Mouse (Mus musculus): ENCODE results near the gene Stab1. TPM values are rescaled to one million over a fixed set of nuclear protein-coding genes. Genes with fewer than 3 reads are reported as not detected.

Stab1 gene
- polyA plus RNA-seq (2011; ENCODE audit: insufficient read depth, insufficient read length, low read depth, missing spikeins): 0.57 and 0.72 TPM in 2 replicates

DNA sequence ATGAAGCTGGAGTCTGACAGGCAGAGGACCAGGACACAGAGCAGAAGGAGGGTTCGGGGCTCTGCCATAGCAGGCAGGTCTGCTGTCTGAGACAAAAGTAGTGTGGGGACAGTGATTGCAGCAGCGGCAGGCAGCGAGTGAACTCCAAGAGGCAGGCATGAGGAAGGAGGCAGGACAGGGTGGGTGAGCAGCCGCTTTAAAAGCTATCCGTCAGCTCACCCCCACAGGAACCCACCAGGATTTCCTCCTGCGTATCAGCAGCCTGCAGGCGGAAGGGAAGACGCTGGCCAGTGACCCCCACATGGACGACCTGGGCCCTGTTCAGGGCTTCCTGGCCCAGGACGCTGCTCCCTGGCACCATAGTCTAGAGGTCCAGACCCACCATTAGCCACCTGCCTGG is at the start of gene Stab1:
Gene Stab1, minus strand, starts transcription at position 217 of the 400 bp plus-strand sequence.
- Histone ChIP-seq H3K4me3 (ENCODE audit: low read depth, low read length) (no peak within 1 kb of the TSS), H3K27ac (ENCODE audit: insufficient read depth, low read length) (no peak within 1 kb of the TSS), H3K9ac (ENCODE audit: low read depth, poor library complexity, severe bottlenecking) (no peak within 1 kb of the TSS)

DNA sequence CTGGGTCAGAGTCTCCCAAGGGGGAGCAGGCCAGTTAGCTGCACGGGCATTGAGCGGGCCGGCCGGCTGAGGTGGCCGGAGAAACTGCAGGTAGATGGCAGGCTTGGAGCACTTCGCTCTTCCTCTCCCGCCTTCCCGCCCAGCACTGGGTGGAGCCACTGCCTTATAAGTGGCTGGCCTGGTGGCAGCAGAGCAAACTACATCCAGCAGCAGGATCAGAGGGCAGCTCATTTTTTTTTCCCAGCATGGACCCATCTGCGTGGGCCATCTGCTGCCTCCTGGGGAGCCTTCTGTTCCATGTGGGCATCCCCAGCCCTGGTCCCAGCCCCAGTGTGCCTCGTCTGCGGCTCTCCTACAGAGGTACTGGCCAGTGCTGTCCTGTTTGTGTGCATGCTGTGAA is 49.2 kb upstream of the Stab1 start, which contains the start of gene Sema3g:
Gene Sema3g, plus strand, starts transcription at position 195 of the 400 bp plus-strand sequence.
- no peak within 1 kb of the TSS for H3K4me3 ChIP-seq (ENCODE audit: low read depth, low read length)
- TF ChIP-seq POLR2A (IDR thresholded peaks at IDR 0.05; ENCODE audit: insufficient read depth, low read length) (no peak), CTCF (IDR thresholded peaks at IDR 0.05; ENCODE audit: low read depth, low read length) (peak; percentile 48)
- H3K9me3 ChIP-seq (replicated peaks; ENCODE audit: control insufficient read depth, insufficient read depth, low read length, poor library complexity, severe bottlenecking): no peaks in the 10 kb centered on the region
- H3K9ac ChIP-seq (ENCODE audit: low read depth, poor library complexity, severe bottlenecking): no peak within 1 kb of the TSS
- H3K36me3 ChIP-seq (ENCODE audit: control insufficient read depth, insufficient read depth, low read length, poor library complexity, severe bottlenecking): no peaks in the 10 kb centered on the region
- no peaks in the 10 kb centered on the region for H3K4me1 ChIP-seq (ENCODE audit: control insufficient read depth, insufficient read depth, low read length)
- no peak within 1 kb of the TSS for H3K27ac ChIP-seq (ENCODE audit: insufficient read depth, low read length)
- H3K27me3 ChIP-seq (ENCODE audit: control insufficient read depth, insufficient read depth, low read length, poor library complexity, severe bottlenecking): no peaks in the 10 kb centered on the region

More for the DNA sequence above, at the start of gene Stab1:
- Histone ChIP-seq H3K36me3 (ENCODE audit: control insufficient read depth, insufficient read depth, low read length, poor library complexity, severe bottlenecking) (peaks cover 24% of the 10 kb centered on the region), H3K27me3 (ENCODE audit: control insufficient read depth, insufficient read depth, low read length, poor library complexity, severe bottlenecking) (no peaks in the 10 kb centered on the region), H3K4me1 (ENCODE audit: control insufficient read depth, insufficient read depth, low read length) (no peaks in the 10 kb centered on the region), H3K9me3 (replicated peaks; ENCODE audit: control insufficient read depth, insufficient read depth, low read length, poor library complexity, severe bottlenecking) (no peaks in the 10 kb centered on the region)
- TF ChIP-seq EP300 (IDR thresholded peaks at IDR 0.05; ENCODE audit: insufficient read depth, low read depth, low read length): no peak
- no peak for TF ChIP-seq POLR2A (IDR thresholded peaks at IDR 0.05; ENCODE audit: insufficient read depth, low read length)
- no peak for TF ChIP-seq CTCF (IDR thresholded peaks at IDR 0.05; ENCODE audit: low read depth, low read length)

DNA sequence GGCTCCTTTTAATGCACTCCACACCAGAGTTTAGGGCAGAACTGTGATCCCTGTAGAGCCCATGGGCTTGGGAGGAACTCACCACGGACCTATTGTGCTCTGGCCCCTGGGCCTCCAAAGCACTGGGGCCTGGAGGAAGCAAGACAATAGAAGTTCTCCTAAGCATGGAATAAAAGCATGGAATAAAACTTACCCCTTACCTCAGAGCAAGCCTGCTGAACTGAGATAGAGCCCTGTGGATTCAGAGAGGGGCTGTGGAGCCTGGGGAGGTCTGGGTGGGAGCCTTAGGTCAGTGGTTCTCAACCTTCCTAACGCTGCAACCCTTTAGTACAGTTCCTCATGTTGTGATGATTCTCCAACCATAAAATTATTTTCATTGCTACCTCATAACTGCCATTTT is 48.4 kb upstream of the Stab1 start, which contains the start of gene Nisch:
Gene Nisch, minus strand, starts transcription at position 101 of the 400 bp plus-strand sequence.
- H3K9me3 ChIP-seq (replicated peaks; ENCODE audit: control insufficient read depth, insufficient read depth, low read length, poor library complexity, severe bottlenecking): no peaks in the 10 kb centered on the region
- no peaks in the 10 kb centered on the region for H3K4me1 ChIP-seq (ENCODE audit: control insufficient read depth, insufficient read depth, low read length)
- no peak within 1 kb of the TSS for H3K4me3 ChIP-seq (ENCODE audit: low read depth, low read length)
- H3K27me3 ChIP-seq (ENCODE audit: control insufficient read depth, insufficient read depth, low read length, poor library complexity, severe bottlenecking): no peaks in the 10 kb centered on the region
- H3K9ac ChIP-seq (ENCODE audit: low read depth, poor library complexity, severe bottlenecking): no peak within 1 kb of the TSS
- no peak for TF ChIP-seq EP300 (IDR thresholded peaks at IDR 0.05; ENCODE audit: insufficient read depth, low read depth, low read length)
- TF ChIP-seq POLR2A (IDR thresholded peaks at IDR 0.05; ENCODE audit: insufficient read depth, low read length): no peak
- no peak for TF ChIP-seq CTCF (IDR thresholded peaks at IDR 0.05; ENCODE audit: low read depth, low read length)
- no peak within 1 kb of the TSS for H3K27ac ChIP-seq (ENCODE audit: insufficient read depth, low read length)
- H3K36me3 ChIP-seq (ENCODE audit: control insufficient read depth, insufficient read depth, low read length, poor library complexity, severe bottlenecking): no peaks in the 10 kb centered on the region

DNA sequence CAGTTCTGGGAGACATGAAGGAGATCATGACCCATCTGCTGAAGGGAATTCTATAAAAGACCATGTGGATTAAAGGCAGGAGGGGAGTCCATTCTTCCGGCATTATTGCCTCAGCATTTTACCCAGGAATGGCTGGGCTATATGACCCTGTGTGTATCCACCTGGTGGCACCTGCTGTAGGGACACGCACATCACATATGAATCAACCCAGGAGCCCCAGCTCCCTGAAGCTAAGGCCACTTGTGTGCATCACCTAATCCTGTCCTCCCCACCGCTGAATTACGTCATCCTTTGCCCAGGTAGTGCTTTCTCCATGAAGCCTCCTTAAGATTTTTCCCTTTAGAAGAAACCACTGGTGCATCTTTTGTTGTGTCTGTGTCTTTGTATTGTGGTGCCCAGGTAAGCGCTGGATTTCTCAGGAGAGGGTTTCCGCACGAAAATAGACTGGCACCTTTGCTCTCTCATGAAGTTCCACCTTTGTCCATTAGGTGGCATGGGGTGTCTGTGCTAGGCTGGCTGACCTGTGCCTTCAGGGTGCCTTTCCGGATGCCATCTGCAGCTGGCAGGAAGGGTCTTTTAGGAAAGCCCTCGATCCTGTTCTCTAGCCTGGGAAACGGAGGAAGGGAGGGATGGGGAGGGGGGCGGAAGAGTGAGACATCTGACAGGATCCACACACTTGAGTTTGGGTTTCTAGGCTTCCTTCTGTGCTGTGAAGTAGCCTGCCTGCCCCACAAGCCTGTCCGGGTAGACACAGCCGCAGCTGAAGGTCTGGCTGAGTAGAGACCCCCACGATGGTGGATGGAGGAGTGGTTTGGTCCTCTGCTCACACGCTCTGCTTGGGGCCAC is 46.9 kb upstream of the Stab1 start:
- Histone ChIP-seq H3K4me1 (ENCODE audit: control insufficient read depth, insufficient read depth, low read length) (no peaks in the 10 kb centered on the region), H3K9me3 (replicated peaks; ENCODE audit: control insufficient read depth, insufficient read depth, low read length, poor library complexity, severe bottlenecking) (no peaks in the 10 kb centered on the region), H3K27me3 (ENCODE audit: control insufficient read depth, insufficient read depth, low read length, poor library complexity, severe bottlenecking) (no peaks in the 10 kb centered on the region), H3K27ac (ENCODE audit: insufficient read depth, low read length) (no peak overlapping the region), H3K9ac (ENCODE audit: low read depth, poor library complexity, severe bottlenecking) (no peak overlapping the region), H3K4me3 (ENCODE audit: low read depth, low read length) (no peak overlapping the region), H3K36me3 (ENCODE audit: control insufficient read depth, insufficient read depth, low read length, poor library complexity, severe bottlenecking) (no peaks in the 10 kb centered on the region)
- TF ChIP-seq POLR2A (IDR thresholded peaks at IDR 0.05; ENCODE audit: insufficient read depth, low read length): no peak
- no peak for TF ChIP-seq EP300 (IDR thresholded peaks at IDR 0.05; ENCODE audit: insufficient read depth, low read depth, low read length)
- TF ChIP-seq CTCF (IDR thresholded peaks at IDR 0.05; ENCODE audit: low read depth, low read length): peak; percentile 70

DNA sequence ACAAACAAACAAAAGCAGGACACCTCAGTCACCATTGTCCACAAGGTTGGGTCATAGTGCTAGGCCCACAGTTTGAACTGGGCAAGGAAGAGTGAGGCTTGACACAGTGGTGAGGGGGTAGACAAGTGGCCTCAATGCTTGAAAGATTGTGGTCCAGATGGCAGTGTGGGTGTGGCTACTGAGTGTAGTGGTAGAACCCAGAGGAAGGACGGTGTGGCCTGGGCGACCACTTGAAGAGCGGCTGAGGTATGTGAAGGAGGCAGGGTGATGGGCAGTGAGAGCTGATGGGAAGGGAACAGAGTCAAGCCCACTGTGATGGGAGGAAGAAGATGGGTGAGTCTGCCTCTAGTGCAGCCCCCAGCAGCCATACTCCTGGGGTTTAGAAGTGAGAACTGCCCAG is 46.2 kb upstream of the Stab1 start:
- Histone ChIP-seq H3K36me3 (ENCODE audit: control insufficient read depth, insufficient read depth, low read length, poor library complexity, severe bottlenecking) (no peaks in the 10 kb centered on the region), H3K27me3 (ENCODE audit: control insufficient read depth, insufficient read depth, low read length, poor library complexity, severe bottlenecking) (no peaks in the 10 kb centered on the region), H3K27ac (ENCODE audit: insufficient read depth, low read length) (no peak overlapping the region), H3K4me1 (ENCODE audit: control insufficient read depth, insufficient read depth, low read length) (no peaks in the 10 kb centered on the region), H3K9me3 (replicated peaks; ENCODE audit: control insufficient read depth, insufficient read depth, low read length, poor library complexity, severe bottlenecking) (no peaks in the 10 kb centered on the region), H3K4me3 (ENCODE audit: low read depth, low read length) (no peak overlapping the region), H3K9ac (ENCODE audit: low read depth, poor library complexity, severe bottlenecking) (no peak overlapping the region)
- TF ChIP-seq CTCF (IDR thresholded peaks at IDR 0.05; ENCODE audit: low read depth, low read length) (no peak), POLR2A (IDR thresholded peaks at IDR 0.05; ENCODE audit: insufficient read depth, low read length) (no peak), EP300 (IDR thresholded peaks at IDR 0.05; ENCODE audit: insufficient read depth, low read depth, low read length) (no peak)

DNA sequence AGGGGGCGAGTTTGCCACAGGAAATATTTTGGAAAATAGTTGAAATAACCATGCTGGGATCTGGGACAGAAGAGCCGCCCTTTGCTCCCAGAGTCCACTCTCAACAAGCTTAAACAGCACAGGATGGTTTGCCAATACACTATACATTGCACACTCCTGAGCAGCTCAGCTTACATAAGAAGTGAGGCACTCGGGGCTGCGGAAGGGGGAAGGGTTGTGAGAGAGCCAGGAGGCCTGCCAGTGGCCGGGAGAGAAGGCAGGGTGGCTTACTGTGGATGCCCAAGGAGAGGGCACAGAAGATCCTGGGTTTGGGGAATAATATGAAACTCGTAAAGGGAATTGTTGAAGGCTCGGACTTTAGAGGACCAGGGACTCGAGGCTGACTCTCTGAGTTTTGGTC is 45.4 kb upstream of the Stab1 start:
- H3K9me3 ChIP-seq (replicated peaks; ENCODE audit: control insufficient read depth, insufficient read depth, low read length, poor library complexity, severe bottlenecking): no peaks in the 10 kb centered on the region
- no peaks in the 10 kb centered on the region for H3K36me3 ChIP-seq (ENCODE audit: control insufficient read depth, insufficient read depth, low read length, poor library complexity, severe bottlenecking)
- no peak overlapping the region for H3K4me3 ChIP-seq (ENCODE audit: low read depth, low read length)
- H3K9ac ChIP-seq (ENCODE audit: low read depth, poor library complexity, severe bottlenecking): no peak overlapping the region
- H3K4me1 ChIP-seq (ENCODE audit: control insufficient read depth, insufficient read depth, low read length): no peaks in the 10 kb centered on the region
- TF ChIP-seq CTCF (IDR thresholded peaks at IDR 0.05; ENCODE audit: low read depth, low read length) (no peak), POLR2A (IDR thresholded peaks at IDR 0.05; ENCODE audit: insufficient read depth, low read length) (no peak), EP300 (IDR thresholded peaks at IDR 0.05; ENCODE audit: insufficient read depth, low read depth, low read length) (no peak)
- no peaks in the 10 kb centered on the region for H3K27me3 ChIP-seq (ENCODE audit: control insufficient read depth, insufficient read depth, low read length, poor library complexity, severe bottlenecking)
- no peak overlapping the region for H3K27ac ChIP-seq (ENCODE audit: insufficient read depth, low read length)
